In the genomic region with DNA sequence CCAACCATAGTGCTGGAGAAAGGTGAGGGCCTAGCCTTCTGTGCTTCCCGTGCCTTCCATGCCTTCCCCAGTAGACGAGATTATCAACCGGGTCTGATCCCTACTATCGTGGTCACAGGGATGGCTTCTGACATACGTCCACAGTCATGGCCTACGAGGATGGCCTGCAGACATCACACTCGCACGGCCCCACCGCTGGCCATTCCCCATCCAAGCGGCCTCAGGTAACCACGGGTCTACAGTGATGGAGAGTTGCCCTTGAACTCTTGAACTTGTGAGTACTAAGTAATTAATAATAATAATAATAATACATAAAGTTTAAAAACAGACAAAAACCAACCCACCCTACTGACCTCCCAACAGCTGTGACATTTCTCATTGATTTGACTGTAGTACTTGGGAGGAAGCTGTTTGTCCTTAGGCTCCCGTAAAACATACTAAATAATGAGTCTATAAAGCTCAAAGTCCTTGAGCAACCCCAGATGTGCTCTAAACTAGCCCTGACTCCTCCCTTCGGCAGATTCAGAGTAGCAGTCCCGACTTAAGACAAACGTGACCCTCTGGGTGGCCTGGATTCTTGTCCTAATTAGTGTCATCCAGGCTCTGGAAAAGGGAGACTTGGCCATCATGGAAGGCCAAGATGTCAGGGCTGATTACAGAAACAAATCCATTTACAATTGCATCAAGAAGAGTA, we compare ENCODE assay signal across 11 mouse cellular contexts.
DNase-seq lines count a peak whose midpoint lies in the region; ATAC-seq and TF ChIP-seq lines count a peak whose summit lies in the region.
"Had no signal": no experiment of that assay in that cellular context is flagged by ENCODE, and none has a peak within 500 bp of the region (broad histone marks: within the 10 kb centered on the region; RNA-seq: fewer than 3 reads in every experiment).

No protein-coding gene starts in this region.

- TF ChIP-seq EP300 in lung, postnatal 0 days (IDR thresholded peaks at IDR 0.05): no peak

- DNase-seq in embryo, embryonic 10 days (ENCODE audit: low spot score): peak; percentile 39
- DNase-seq in embryo, embryonic 9.5 days (ENCODE audit: extremely low spot score): no peak
- DNase-seq in lung, postnatal 0 days (ENCODE audit: low spot score): peak; percentile 24
- DNase-seq in lung, adult 18-20 months: no peak
- DNase-seq in kidney, postnatal 36 days: peak; percentile 39 to 60
- no peak for DNase-seq in layer of hippocampus, adult 18-20 months (ENCODE audit: low spot score in 2 of 2)
- DNase-seq in frontal cortex, postnatal 14 days (ENCODE audit: low spot score in 2 of 2): no peak
- DNase-seq: cerebellum, adult 11 months; thymus, adult 2 months had no signal

- ATAC-seq in lung, postnatal 0 days: no peak
- ATAC-seq in stomach, embryonic 16.5 days (ENCODE audit: insufficient read depth, low FRiP score): peak; percentile 74

- H3K9ac ChIP-seq in lung, postnatal 0 days (replicated peaks; ENCODE audit: low read depth): no peak overlapping the region
- H3K9ac ChIP-seq in stomach, embryonic 16.5 days (ENCODE audit: low read length): no peak overlapping the region

- H3K27me3 ChIP-seq in lung, postnatal 0 days (replicated peaks; ENCODE audit: insufficient read depth, low read length): no peaks in the 10 kb centered on the region
- H3K27me3 ChIP-seq in stomach, embryonic 16.5 days (ENCODE audit: control insufficient read depth, insufficient read depth, low read length): no peaks in the 10 kb centered on the region

- WGBS in lung, postnatal 0 days: 73% methylated on average over 15 of the region's 15 CpGs
- 57% methylated on average over 15 of the region's 15 CpGs for WGBS in stomach, embryonic 16.5 days

- H3K4me2 ChIP-seq in lung, postnatal 0 days (replicated peaks; ENCODE audit: low read depth, low read length): no peak overlapping the region
- H3K4me2 ChIP-seq in stomach, embryonic 16.5 days (ENCODE audit: low read depth, low read length): no peak overlapping the region

- TF ChIP-seq CTCF in lung, postnatal 0 days (IDR thresholded peaks at IDR 0.05): no peak

- H3K4me1 ChIP-seq in lung, postnatal 0 days (ENCODE audit: insufficient read depth, low read depth, low read length): peaks cover 3% of the 10 kb centered on the region; the same call in 1 of the 2 replicates
- H3K4me1 ChIP-seq in stomach, embryonic 16.5 days (ENCODE audit: control insufficient read depth, insufficient read depth, low read length): peaks cover 21% of the 10 kb centered on the region

- H3K27ac ChIP-seq in lung, postnatal 0 days (ENCODE audit: low read length): no peak overlapping the region
- H3K27ac ChIP-seq in stomach, embryonic 16.5 days (ENCODE audit: low read length): peak overlapping the region; percentile 82
- H3K27ac ChIP-seq: forebrain, embryonic 10.5 days had no signal

- H3K36me3 ChIP-seq in lung, postnatal 0 days (ENCODE audit: insufficient read depth, low read length): no peaks in the 10 kb centered on the region
- H3K36me3 ChIP-seq in stomach, embryonic 16.5 days (ENCODE audit: control insufficient read depth, insufficient read depth, low read length): no peaks in the 10 kb centered on the region
- H3K36me3 ChIP-seq: forebrain, embryonic 10.5 days had no signal

- no peaks in the 10 kb centered on the region for H3K9me3 ChIP-seq in lung, postnatal 0 days (ENCODE audit: low read length)
- H3K9me3 ChIP-seq in stomach, embryonic 16.5 days (replicated peaks; ENCODE audit: control insufficient read depth, low read length): no peaks in the 10 kb centered on the region
- H3K9me3 ChIP-seq: forebrain, embryonic 10.5 days had no signal

- H3K4me3 ChIP-seq in lung, postnatal 0 days (ENCODE audit: low read depth, low read length): no peak overlapping the region
- H3K4me3 ChIP-seq in stomach, embryonic 16.5 days (replicated peaks; ENCODE audit: low read length): no peak overlapping the region
- H3K4me3 ChIP-seq: forebrain, embryonic 10.5 days had no signal

Comparison
In these comparisons a context has a peak if more than half of its experiments do, and no peak if none do; other contexts are left out.
1. DNase-seq: peak in embryo, embryonic 10 days (single experiment), lung, postnatal 0 days (single experiment) and kidney, postnatal 36 days (2 of 2); none in embryo, embryonic 9.5 days (single experiment), lung, adult 18-20 months (0 of 2), layer of hippocampus, adult 18-20 months (0 of 2) and frontal cortex, postnatal 14 days (0 of 2).